Mouse (Mus musculus): ENCODE results near the gene Selenos.

DNA sequence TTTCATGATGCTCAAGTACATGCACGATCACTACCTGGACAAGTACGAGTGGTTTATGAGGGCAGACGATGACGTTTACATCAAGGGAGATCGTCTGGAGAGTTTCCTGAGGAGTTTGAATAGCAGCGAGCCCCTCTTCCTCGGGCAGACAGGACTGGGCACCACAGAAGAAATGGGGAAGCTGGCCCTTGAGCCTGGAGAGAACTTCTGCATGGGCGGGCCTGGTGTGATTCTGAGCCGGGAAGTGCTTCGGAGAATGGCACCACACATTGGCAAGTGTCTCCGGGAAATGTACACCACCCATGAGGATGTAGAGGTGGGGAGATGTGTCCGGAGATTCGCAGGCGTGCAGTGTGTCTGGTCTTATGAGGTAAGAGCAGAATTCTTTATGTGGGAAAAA is 45.9 kb downstream of the Selenos start:
- TF ChIP-seq CTCF (IDR thresholded peaks at IDR 0.05; ENCODE audit: insufficient read depth, low read length) = no peak
- no peak for TF ChIP-seq POLR2A (IDR thresholded peaks at IDR 0.05; ENCODE audit: borderline replicate concordance, extremely low read depth, low read depth, low read length)

Data from lung, adult 2 months (tissue).